Mouse (Mus musculus) hindbrain, embryonic 11.5 days (tissue): ENCODE data around the gene Il31ra. TPM values are rescaled to one million over a fixed set of nuclear protein-coding genes. Genes with fewer than 3 reads are reported as not detected.

Source experiments
- ATAC-seq: fragments of 200-750 bp; cut with Nextera tagmentation; 2 replicates; pipeline ENCODE4 v1.8.0; 2017; ENCODE audit warnings: mild to moderate bottlenecking, moderate TSS enrichment, moderate library complexity; ENCODE audit not compliant: low FRiP score
- DNase-seq: peaks from one replicate; pipeline ENCODE4 v3.0.0-alpha.2; 2015; ENCODE audit warnings: low spot score
- H3K27ac ChIP-seq: fragments of 300-500 bp; sonication (generic); 2 replicates; pipeline ENCODE4 v1.5.1; 2014; ENCODE audit warnings: mild to moderate bottlenecking, low read depth, low read length
- H3K27me3 ChIP-seq: fragments of 300-500 bp; sonication (generic); 2 replicates; pipeline ENCODE4 v1.6.1; 2014; ENCODE audit warnings: mild to moderate bottlenecking, low read length, moderate library complexity, mixed read lengths; ENCODE audit not compliant: control insufficient read depth, insufficient read depth
- H3K36me3 ChIP-seq: fragments of 300-500 bp; sonication (generic); 2 replicates; pipeline ENCODE4 v1.6.1; 2014; ENCODE audit warnings: mild to moderate bottlenecking, low read length, moderate library complexity, mixed read lengths; ENCODE audit not compliant: control insufficient read depth, insufficient read depth
- H3K4me1 ChIP-seq: fragments of 300-500 bp; sonication (generic); replicated peaks from 2 replicates; pipeline ENCODE4 v1.6.1; 2014; ENCODE audit warnings: low read length, mixed read lengths; ENCODE audit not compliant: control insufficient read depth, insufficient read depth
- H3K4me2 ChIP-seq: fragments of 300-500 bp; sonication (generic); replicated peaks from 2 replicates; pipeline ENCODE4 v1.6.1; 2014; ENCODE audit warnings: mild to moderate bottlenecking, low read depth, low read length
- H3K4me3 ChIP-seq: fragments of 300-500 bp; sonication (generic); 2 replicates; pipeline ENCODE4 v1.5.1; 2014; ENCODE audit warnings: low read depth, low read length
- H3K9ac ChIP-seq: fragments of 300-500 bp; sonication (generic); 2 replicates; pipeline ENCODE4 v1.6.1; 2014; ENCODE audit warnings: low read depth, low read length
- H3K9me3 ChIP-seq: fragments of 300-500 bp; sonication (generic); 2 replicates; pipeline ENCODE4 v1.6.1; 2016; ENCODE audit warnings: low read length; ENCODE audit not compliant: control insufficient read depth
- WGBS: fragments of 180-500 bp; shearing (Covaris S2); extraction: QIAGEN DNeasy Blood & Tissue Kit; methylation state at CpG from one replicate; pipeline ENCODE4 v1.1.7; 2014; 5-methylcytosine and 5-hydroxymethylcytosine counted together
- polyA plus RNA-seq: library from polyadenylated mRNA; unstranded; fragments of >200 nt; fragmentation: Nextera tagmentation; extraction: Ambion mirVana; gene quantifications from 2 replicates; pipeline ENCODE4 v1.2.1, GENCODE M21; 2014

The Il31ra gene
- polyA plus RNA-seq, 1 experiment from 2014 or later = not detected

DNA sequence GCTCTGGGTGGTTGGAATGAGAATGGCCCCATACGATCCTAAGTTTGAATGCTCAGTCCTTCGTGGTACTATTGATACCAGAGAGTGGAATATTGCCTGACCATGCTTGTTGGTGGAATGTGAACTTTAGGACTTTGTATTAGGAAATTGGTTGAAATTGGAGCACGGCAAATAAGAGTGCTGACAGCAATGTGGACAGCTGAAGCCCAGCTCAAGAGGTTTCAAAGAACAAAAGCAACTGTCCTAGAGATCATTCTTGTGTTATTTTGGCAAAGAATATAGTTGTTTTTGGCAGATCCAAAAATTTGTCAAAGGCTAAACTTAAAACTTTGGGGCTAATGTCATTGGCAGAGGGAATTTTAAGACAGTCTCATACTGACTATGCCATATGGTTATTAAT, 14.4 kb upstream of the Il31ra start:
- no peak overlapping the region for H3K4me3 ChIP-seq
- 89% methylated on average over 3 of the region's 3 CpGs for WGBS
- H3K9me3 ChIP-seq = no peaks in the 10 kb centered on the region
- H3K4me2 ChIP-seq = no peak overlapping the region
- no peak for DNase-seq
- H3K9ac ChIP-seq = no peak overlapping the region
- no peaks in the 10 kb centered on the region for H3K27me3 ChIP-seq
- no peaks in the 10 kb centered on the region for H3K36me3 ChIP-seq
- H3K4me1 ChIP-seq = no peaks in the 10 kb centered on the region
- ATAC-seq = no peak
- H3K27ac ChIP-seq = no peak overlapping the region

DNA sequence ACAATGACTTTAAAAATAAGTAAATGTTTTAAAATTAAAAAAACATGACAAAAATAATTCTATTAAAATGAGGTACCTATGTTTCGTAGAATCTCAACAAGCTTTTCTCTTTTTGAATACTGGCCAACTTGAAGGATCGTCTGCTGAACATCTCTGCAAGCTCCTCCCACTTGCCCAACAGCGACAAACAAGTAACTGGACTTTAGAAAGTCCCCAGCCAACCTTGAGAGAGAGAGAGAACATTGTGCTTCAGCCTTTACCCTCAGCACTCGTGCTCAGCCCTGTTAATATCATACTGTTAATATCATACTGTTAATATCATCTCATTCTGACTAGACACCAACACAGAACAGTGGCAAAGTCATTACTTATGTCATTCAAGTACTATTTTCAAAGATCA, 10.3 kb upstream of the Il31ra start:
- no peaks in the 10 kb centered on the region for H3K4me1 ChIP-seq
- 78% methylated on average over 4 of the region's 4 CpGs for WGBS
- no peaks in the 10 kb centered on the region for H3K9me3 ChIP-seq
- no peak overlapping the region for H3K4me3 ChIP-seq
- no peak for DNase-seq
- H3K27ac ChIP-seq = no peak overlapping the region
- no peaks in the 10 kb centered on the region for H3K27me3 ChIP-seq
- H3K4me2 ChIP-seq = no peak overlapping the region
- no peak for ATAC-seq
- no peaks in the 10 kb centered on the region for H3K36me3 ChIP-seq
- no peak overlapping the region for H3K9ac ChIP-seq

DNA sequence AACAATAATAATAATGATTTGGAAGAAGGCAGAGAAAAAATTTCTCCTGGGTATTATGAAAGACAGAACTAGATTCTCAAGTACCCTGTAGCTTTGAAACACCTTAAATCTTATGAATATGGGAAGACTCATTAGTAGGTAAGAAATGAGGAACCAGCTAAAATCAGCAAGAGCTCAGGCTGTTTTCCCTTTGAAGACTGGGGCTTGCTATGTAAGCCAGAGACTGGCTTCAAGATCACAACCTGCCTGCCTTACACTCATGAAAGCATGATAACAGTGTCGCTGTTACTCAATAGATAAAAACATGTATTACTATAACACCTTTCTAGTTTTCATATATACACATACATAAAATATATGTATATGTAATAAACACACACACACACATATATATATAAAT, 9.7 kb upstream of the Il31ra start:
- Histone ChIP-seq H3K4me3 (no peak overlapping the region), H3K4me1 (no peaks in the 10 kb centered on the region), H3K4me2 (no peak overlapping the region), H3K36me3 (no peaks in the 10 kb centered on the region), H3K9me3 (no peaks in the 10 kb centered on the region), H3K9ac (no peak overlapping the region), H3K27ac (no peak overlapping the region), H3K27me3 (no peaks in the 10 kb centered on the region)
- WGBS = 88% methylated on average over 1 of the region's 1 CpGs
- no peak for ATAC-seq
- no peak for DNase-seq

DNA sequence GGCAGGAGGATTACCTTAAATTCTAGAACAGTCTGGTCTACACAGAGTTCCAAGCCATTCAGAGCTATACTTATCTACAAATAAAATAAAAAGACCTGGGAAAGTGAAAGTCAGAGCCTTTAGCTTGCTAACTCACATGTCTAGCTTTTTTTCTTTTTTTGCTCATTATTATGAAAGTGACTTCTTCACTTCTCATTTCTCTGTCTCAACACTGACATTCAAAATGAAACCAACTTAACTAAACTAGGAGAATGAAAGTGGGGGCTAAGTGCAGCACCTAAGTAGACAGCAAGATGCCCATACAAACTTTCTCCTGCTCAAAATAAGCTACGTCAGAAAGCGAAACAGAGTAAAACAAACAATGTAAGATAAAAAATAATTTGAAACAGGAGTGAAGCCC, 8.4 kb upstream of the Il31ra start:
- H3K36me3 ChIP-seq = no peaks in the 10 kb centered on the region
- H3K4me1 ChIP-seq = no peaks in the 10 kb centered on the region
- no peaks in the 10 kb centered on the region for H3K9me3 ChIP-seq
- DNase-seq (no peak), ATAC-seq (no peak)
- no peaks in the 10 kb centered on the region for H3K27me3 ChIP-seq
- no peak overlapping the region for H3K27ac ChIP-seq
- no peak overlapping the region for H3K4me3 ChIP-seq
- H3K9ac ChIP-seq = no peak overlapping the region
- no peak overlapping the region for H3K4me2 ChIP-seq
- 86% methylated on average over 2 of the region's 2 CpGs for whole genome bisulfite sequencing

DNA sequence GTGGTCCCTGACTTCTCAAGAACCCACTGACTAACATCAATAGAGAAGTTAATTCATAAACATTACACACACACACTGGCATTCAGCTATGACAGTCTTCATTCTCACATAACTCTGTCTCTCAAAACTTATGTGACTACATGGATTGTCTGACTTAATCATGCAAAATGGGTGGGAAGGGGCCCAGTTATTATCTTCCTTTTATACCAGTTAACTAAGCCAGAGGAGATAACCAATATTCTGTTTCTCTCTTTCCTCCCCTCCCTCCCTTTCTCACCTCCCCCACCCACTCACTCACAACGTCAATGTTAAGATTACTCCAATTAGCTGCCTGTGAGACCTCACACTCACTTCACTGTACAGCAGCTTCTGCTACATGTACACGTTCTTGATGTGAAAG, 3.9 kb downstream of the Il31ra start:
- 70% methylated on average over 2 of the region's 2 CpGs for WGBS
- no peak overlapping the region for H3K4me3 ChIP-seq
- H3K36me3 ChIP-seq = no peaks in the 10 kb centered on the region
- ATAC-seq = no peak
- no peak overlapping the region for H3K4me2 ChIP-seq
- H3K4me1 ChIP-seq = no peaks in the 10 kb centered on the region
- DNase-seq = no peak
- no peaks in the 10 kb centered on the region for H3K9me3 ChIP-seq
- H3K9ac ChIP-seq = no peak overlapping the region
- H3K27ac ChIP-seq = no peak overlapping the region
- H3K27me3 ChIP-seq = no peaks in the 10 kb centered on the region

DNA sequence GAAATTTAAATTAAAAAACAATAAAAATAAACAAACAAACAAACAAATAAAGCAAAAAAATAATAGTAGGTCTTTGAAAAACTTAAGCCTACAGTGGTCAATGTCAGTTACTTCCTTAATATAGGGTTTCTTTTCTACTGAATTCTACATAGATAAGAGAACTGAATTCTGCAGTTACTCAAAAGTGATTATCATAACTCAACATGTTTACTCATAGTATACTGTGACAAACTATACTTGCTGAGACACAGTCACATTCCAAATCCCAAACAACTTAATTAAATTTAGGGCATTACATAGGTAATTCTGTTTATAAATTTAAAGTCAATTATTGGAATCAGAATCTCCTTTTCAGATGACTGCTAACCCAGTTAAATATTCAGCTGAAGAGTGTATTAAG, 4.5 kb downstream of the Il31ra start:
- Histone ChIP-seq H3K36me3 (no peaks in the 10 kb centered on the region), H3K27ac (no peak overlapping the region), H3K27me3 (no peaks in the 10 kb centered on the region), H3K4me2 (no peak overlapping the region), H3K9me3 (no peaks in the 10 kb centered on the region), H3K4me3 (no peak overlapping the region), H3K9ac (no peak overlapping the region), H3K4me1 (no peaks in the 10 kb centered on the region)
- DNase-seq = no peak
- ATAC-seq = no peak

DNA sequence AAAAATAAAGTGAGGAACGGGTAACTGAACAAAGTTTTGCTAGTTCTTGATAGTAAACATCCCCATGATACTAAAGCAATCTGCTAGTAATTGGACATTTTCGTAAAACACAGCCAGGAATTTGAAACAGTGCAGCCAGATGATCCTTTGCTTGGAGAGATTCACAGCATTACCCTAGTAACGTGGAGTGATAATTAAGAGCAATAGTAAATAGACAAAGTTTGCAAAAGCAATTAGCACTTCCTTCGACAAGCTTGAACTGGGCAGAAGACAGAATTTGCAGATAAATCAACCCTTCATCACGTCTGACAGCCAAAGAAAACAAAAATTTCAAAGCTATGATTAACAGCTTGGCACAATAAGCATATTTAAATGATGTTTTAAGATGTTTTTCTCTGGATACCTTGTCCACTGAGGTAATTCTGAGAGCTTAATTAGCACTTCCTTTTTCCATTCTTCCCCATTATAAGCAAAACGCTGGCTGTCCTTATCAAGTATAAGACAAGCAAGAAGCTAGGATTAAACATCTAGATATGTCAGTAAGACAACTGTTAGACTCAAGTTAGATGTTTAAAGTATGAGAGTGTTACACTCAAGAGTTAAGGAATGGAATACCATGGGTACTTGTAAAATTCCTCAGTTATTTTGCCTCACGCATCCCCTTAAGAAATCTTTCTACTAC, 9.5 kb downstream of the Il31ra start:
- Histone ChIP-seq H3K36me3 (no peaks in the 10 kb centered on the region), H3K27ac (no peak overlapping the region), H3K27me3 (no peaks in the 10 kb centered on the region), H3K4me2 (no peak overlapping the region), H3K9me3 (no peaks in the 10 kb centered on the region), H3K4me1 (no peaks in the 10 kb centered on the region), H3K9ac (no peak overlapping the region), H3K4me3 (no peak overlapping the region)
- WGBS = 68% methylated on average over 7 of the region's 7 CpGs
- ATAC-seq (no peak), DNase-seq (no peak)

DNA sequence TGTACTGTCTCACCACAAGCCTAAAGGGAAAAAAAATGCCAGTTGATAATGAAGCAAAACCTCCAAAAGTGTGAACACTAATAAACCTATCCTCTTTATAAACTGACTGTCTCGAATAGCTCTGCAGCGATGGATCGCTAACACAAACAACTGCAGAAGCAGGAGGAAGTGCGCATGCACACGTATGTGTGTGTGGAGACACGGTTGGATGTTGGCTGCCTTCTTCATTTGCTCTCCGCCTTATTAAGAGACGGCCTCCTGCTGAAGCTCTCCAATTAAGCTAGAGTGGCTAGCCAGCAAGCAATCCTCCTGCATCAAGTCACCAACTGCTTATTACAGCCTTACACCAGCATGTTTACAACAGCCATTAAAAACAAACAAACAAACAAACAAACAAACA, 11.9 kb downstream of the Il31ra start:
- Histone ChIP-seq H3K9ac (no peak overlapping the region), H3K27ac (no peak overlapping the region), H3K4me3 (no peak overlapping the region), H3K27me3 (no peaks in the 10 kb centered on the region), H3K4me2 (no peak overlapping the region), H3K4me1 (no peaks in the 10 kb centered on the region), H3K9me3 (no peaks in the 10 kb centered on the region), H3K36me3 (no peaks in the 10 kb centered on the region)
- no peak for DNase-seq
- ATAC-seq = no peak
- WGBS = 95% methylated on average over 8 of the region's 8 CpGs

DNA sequence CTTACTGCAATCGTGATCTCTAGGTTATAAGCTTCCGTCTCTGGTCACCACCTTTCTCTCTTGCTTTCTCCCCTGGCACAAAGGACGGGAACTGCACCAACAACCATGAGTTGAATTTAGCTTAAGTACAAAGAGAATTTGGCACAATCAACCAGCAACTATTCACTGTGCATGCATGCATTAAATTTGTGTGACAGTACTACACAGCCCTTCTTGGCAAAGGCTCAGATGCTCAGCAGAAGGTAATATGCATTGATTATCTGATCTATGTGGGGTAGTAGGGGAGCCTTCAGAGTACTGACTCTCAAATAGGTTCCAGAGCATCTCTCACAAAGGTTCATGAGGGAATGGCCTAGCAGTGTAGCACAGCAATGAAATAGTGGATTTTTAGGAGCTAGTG, 12.4 kb downstream of the Il31ra start:
- no peak for ATAC-seq
- no peak overlapping the region for H3K27ac ChIP-seq
- no peak for DNase-seq
- H3K9ac ChIP-seq = no peak overlapping the region
- no peaks in the 10 kb centered on the region for H3K36me3 ChIP-seq
- WGBS = 79% methylated on average over 3 of the region's 3 CpGs
- no peaks in the 10 kb centered on the region for H3K27me3 ChIP-seq
- H3K9me3 ChIP-seq = no peaks in the 10 kb centered on the region
- no peak overlapping the region for H3K4me3 ChIP-seq
- H3K4me2 ChIP-seq = no peak overlapping the region
- H3K4me1 ChIP-seq = no peaks in the 10 kb centered on the region
